Mouse (Mus musculus) stomach, postnatal 0 days (tissue): ENCODE results near the gene Olfr481. TPM values are rescaled to one million over a fixed set of nuclear protein-coding genes. Genes with fewer than 3 reads are reported as not detected.

Experiments used
- ATAC-seq: fragments of 200-750 bp; cut with Nextera tagmentation; 2 replicates; pipeline ENCODE4 v1.8.0; 2017; ENCODE audit not compliant: low FRiP score, low TSS enrichment
- DNase-seq: peaks from one replicate; pipeline ENCODE4 v3.0.0-alpha.2; 2016; ENCODE audit warnings: low spot score
- H3K27ac ChIP-seq: fragments of 300-500 bp; sonication (generic); replicated peaks from 2 replicates; pipeline ENCODE4 v1.5.1; 2014; ENCODE audit warnings: mild to moderate bottlenecking, control low read depth
- H3K27me3 ChIP-seq: fragments of 300-500 bp; sonication (generic); 2 replicates; pipeline ENCODE4 v1.6.1; 2014; ENCODE audit warnings: low read length; ENCODE audit not compliant: control insufficient read depth, insufficient read depth
- H3K36me3 ChIP-seq: fragments of 300-500 bp; sonication (generic); 2 replicates; pipeline ENCODE4 v1.6.1; 2014; ENCODE audit warnings: low read length, mixed read lengths; ENCODE audit not compliant: control insufficient read depth, insufficient read depth
- H3K4me1 ChIP-seq: fragments of 300-500 bp; sonication (generic); replicated peaks from 2 replicates; pipeline ENCODE4 v1.6.1; 2014; ENCODE audit warnings: antibody characterized with exemption; ENCODE audit not compliant: control insufficient read depth, insufficient read depth
- H3K4me2 ChIP-seq: fragments of 300-500 bp; sonication (generic); replicated peaks from 2 replicates; pipeline ENCODE4 v1.6.1; 2014; ENCODE audit warnings: low read depth, mild to moderate bottlenecking, control low read depth, moderate library complexity
- H3K4me3 ChIP-seq: fragments of 300-500 bp; sonication (generic); 2 replicates; pipeline ENCODE4 v1.5.1; 2014; ENCODE audit warnings: low read depth, low read length, control low read depth
- H3K9ac ChIP-seq: fragments of 300-500 bp; sonication (generic); 2 replicates; pipeline ENCODE4 v1.6.1; 2014; ENCODE audit warnings: mild to moderate bottlenecking, low read length, control low read depth, mixed read lengths
- H3K9me3 ChIP-seq: fragments of 300-500 bp; sonication (generic); 2 replicates; pipeline ENCODE4 v1.6.1; 2016; ENCODE audit warnings: low read length; ENCODE audit not compliant: control insufficient read depth
- CTCF ChIP-seq: IDR thresholded peaks from 2 replicates; pipeline ENCODE4 v1.5.1; 2016; ENCODE audit warnings: antibody characterized with exemption, low read depth, mild to moderate bottlenecking, moderate library complexity
- EP300 ChIP-seq: optimal IDR thresholded peaks from 2 replicates; pipeline ENCODE3; 2016; ENCODE audit warnings: antibody characterized with exemption
- WGBS: fragments of 180-500 bp; shearing (Covaris S2); extraction: QIAGEN DNeasy Blood & Tissue Kit; methylation state at CpG from one replicate; pipeline ENCODE4 v1.1.7; 2014; 5-methylcytosine and 5-hydroxymethylcytosine counted together
- polyA plus RNA-seq: library from polyadenylated mRNA; unstranded; fragments of >200 nt; fragmentation: Nextera tagmentation; extraction: Ambion mirVana; gene quantifications from 2 replicates; pipeline ENCODE4 v1.2.1, GENCODE M21; 2015

Olfr481 gene
- polyA plus RNA-seq = not detected in 2 replicates

GRCm38 (mm10) chr7:108079555-108079954 is at the start of gene Olfr481:
TSS of gene Olfr481 (plus strand) at chr7:108079855.
- DNase-seq (no peak), ATAC-seq (no peak)
- H3K4me1 ChIP-seq = no peaks in the 10 kb centered on the region
- no peaks in the 10 kb centered on the region for H3K27me3 ChIP-seq
- H3K9me3 ChIP-seq = no peaks in the 10 kb centered on the region
- no peak for TF ChIP-seq EP300
- no peak for TF ChIP-seq CTCF
- H3K4me3 ChIP-seq = no peak within 1 kb of the TSS
- no peak within 1 kb of the TSS for H3K4me2 ChIP-seq
- H3K9ac ChIP-seq = no peak within 1 kb of the TSS
- no peak within 1 kb of the TSS for H3K27ac ChIP-seq
- no peaks in the 10 kb centered on the region for H3K36me3 ChIP-seq

GRCm38 (mm10) chr7:108033889-108034288 is 45.8 kb upstream of the Olfr481 start, which contains the start of gene Olfr478:
TSS of gene Olfr478 (minus strand) at chr7:108033989.
- Histone ChIP-seq H3K9ac (no peak within 1 kb of the TSS), H3K4me1 (no peaks in the 10 kb centered on the region), H3K4me2 (no peak within 1 kb of the TSS), H3K36me3 (no peaks in the 10 kb centered on the region), H3K27ac (no peak within 1 kb of the TSS), H3K4me3 (no peak within 1 kb of the TSS), H3K27me3 (no peaks in the 10 kb centered on the region), H3K9me3 (no peaks in the 10 kb centered on the region)
- TF ChIP-seq EP300 (no peak), CTCF (no peak)
- 76% methylated on average over 3 of the region's 3 CpGs for WGBS
- ATAC-seq (no peak), DNase-seq (no peak)

- no peak within 1 kb of the TSS for H3K4me2 ChIP-seq
- no peak for TF ChIP-seq EP300
- TF ChIP-seq CTCF = no peak
- H3K9me3 ChIP-seq = no peaks in the 10 kb centered on the region
- H3K4me1 ChIP-seq = no peaks in the 10 kb centered on the region
- ATAC-seq (no peak), DNase-seq (no peak)
- no peak within 1 kb of the TSS for H3K27ac ChIP-seq
- no peaks in the 10 kb centered on the region for H3K27me3 ChIP-seq
- WGBS = 83% methylated on average over 2 of the region's 2 CpGs
- no peaks in the 10 kb centered on the region for H3K36me3 ChIP-seq
- no peak within 1 kb of the TSS for H3K9ac ChIP-seq
- H3K4me3 ChIP-seq = no peak within 1 kb of the TSS
Observed at GRCm38 (mm10) chr7:108050393-108050792, 29.3 kb upstream of the Olfr481 start, which contains the start of gene Olfr479. TSS of gene Olfr479 (plus strand) at chr7:108050693.

GRCm38 (mm10) chr7:108067246-108067645 is 12.4 kb upstream of the Olfr481 start, which contains the start of gene Olfr480:
TSS of gene Olfr480 (minus strand) at chr7:108067346.
- TF ChIP-seq EP300 (no peak), CTCF (no peak)
- WGBS = 61% methylated on average over 1 of the region's 1 CpGs

GRCm38 (mm10) chr7:108097486-108097885 is 17.8 kb downstream of the Olfr481 start, which contains the start of gene Olfr482:
TSS of gene Olfr482 (minus strand) at chr7:108097586.
- WGBS = 70% methylated on average over 1 of the region's 1 CpGs
- no peaks in the 10 kb centered on the region for H3K4me1 ChIP-seq
- TF ChIP-seq EP300 (no peak), CTCF (no peak)

More at GRCm38 (mm10) chr7:108067246-108067645, 12.4 kb upstream of the Olfr481 start, which contains the start of gene Olfr480:
- H3K4me1 ChIP-seq = no peaks in the 10 kb centered on the region
- H3K4me2 ChIP-seq = no peak within 1 kb of the TSS
- no peak within 1 kb of the TSS for H3K4me3 ChIP-seq
- H3K27me3 ChIP-seq = no peaks in the 10 kb centered on the region
- ATAC-seq (no peak), DNase-seq (no peak)
- H3K27ac ChIP-seq = no peak within 1 kb of the TSS
- H3K9me3 ChIP-seq = no peaks in the 10 kb centered on the region
- no peaks in the 10 kb centered on the region for H3K36me3 ChIP-seq
- no peak within 1 kb of the TSS for H3K9ac ChIP-seq

GRCm38 (mm10) chr7:108100549-108100948 is 20.9 kb downstream of the Olfr481 start, which contains the start of gene Olfr483:
TSS of gene Olfr483 (plus strand) at chr7:108100849.
- Histone ChIP-seq H3K27ac (no peak within 1 kb of the TSS), H3K9me3 (no peaks in the 10 kb centered on the region), H3K9ac (no peak within 1 kb of the TSS), H3K4me1 (no peaks in the 10 kb centered on the region), H3K4me2 (no peak within 1 kb of the TSS), H3K36me3 (no peaks in the 10 kb centered on the region), H3K4me3 (no peak within 1 kb of the TSS), H3K27me3 (no peaks in the 10 kb centered on the region)
- ATAC-seq = no peak
- TF ChIP-seq CTCF (no peak), EP300 (no peak)
- no peak for DNase-seq
- WGBS = 79% methylated on average over 1 of the region's 1 CpGs

More at GRCm38 (mm10) chr7:108097486-108097885, 17.8 kb downstream of the Olfr481 start, which contains the start of gene Olfr482:
- no peak within 1 kb of the TSS for H3K4me3 ChIP-seq
- DNase-seq = no peak
- no peak within 1 kb of the TSS for H3K27ac ChIP-seq
- no peak within 1 kb of the TSS for H3K9ac ChIP-seq
- no peaks in the 10 kb centered on the region for H3K9me3 ChIP-seq
- no peak for ATAC-seq
- no peak within 1 kb of the TSS for H3K4me2 ChIP-seq
- H3K36me3 ChIP-seq = no peaks in the 10 kb centered on the region
- H3K27me3 ChIP-seq = no peaks in the 10 kb centered on the region
